Comparison of ENCODE assay signal across 18 mouse cellular contexts in the genomic region with DNA sequence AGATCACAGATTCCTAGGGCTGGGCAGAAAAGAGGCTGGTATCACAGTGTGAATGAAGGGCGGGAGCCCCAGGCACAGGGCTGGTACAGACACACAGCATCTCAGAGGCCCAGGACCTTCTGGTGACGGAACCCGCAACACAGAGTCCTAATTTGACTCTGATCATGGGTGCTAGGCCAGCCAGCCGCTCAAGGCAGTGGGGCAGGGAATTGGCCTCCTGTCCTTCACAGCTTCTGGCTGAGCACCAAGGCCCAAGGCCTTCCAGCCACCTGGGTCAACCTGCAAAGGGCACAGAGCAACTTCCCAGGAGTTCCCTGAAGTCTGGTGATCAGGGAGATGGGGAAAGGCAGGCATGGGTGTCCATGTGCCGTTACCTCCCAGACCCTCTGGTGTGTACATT. TPM values are rescaled to one million over a fixed set of nuclear protein-coding genes. Genes with fewer than 3 reads are reported as not detected.
DNase-seq lines count a peak whose midpoint lies in the region; ATAC-seq and TF ChIP-seq lines count a peak whose summit lies in the region.
"Had no signal": no experiment of that assay in that cellular context is flagged by ENCODE, and none has a peak within 500 bp of the region (broad histone marks: within the 10 kb centered on the region; RNA-seq: fewer than 3 reads in every experiment).

No protein-coding gene starts in this region.

- DNase-seq in adrenal gland, postnatal 10 days = peak; percentile 46
- no peak for DNase-seq in adrenal gland, postnatal 25 days
- no peak for DNase-seq in heart, embryonic 10.5 days (ENCODE audit: low spot score)
- no peak for DNase-seq in heart, adult 9 months (ENCODE audit: low spot score in 2 of 2)
- DNase-seq in liver, adult 2 months (ENCODE audit: extremely low read depth, low read depth, low spot score) = peak; percentile 90
- no peak for DNase-seq in limb, embryonic 10.5 days (ENCODE audit: low spot score)
- DNase-seq in gastrocnemius, postnatal 14 days = no peak
- DNase-seq: layer of hippocampus, postnatal 36 days had no signal

- peak overlapping the region; percentile 26; the same call in 1 of the 2 replicates for H3K9ac ChIP-seq in liver, adult 2 months (ENCODE audit: low read depth, low read length)
- H3K9ac ChIP-seq in liver, embryonic 12.5 days = no peak overlapping the region
- H3K9ac ChIP-seq: embryonic facial prominence, embryonic 12.5 days; forebrain, embryonic 13.5 days; heart, embryonic 13.5 days; hindbrain, embryonic 12.5 days; midbrain, embryonic 12.5 days; neural tube, embryonic 15.5 days had no signal

- WGBS in heart, embryonic 10.5 days = 82% methylated on average over 5 of the region's 5 CpGs
- 36% methylated on average over 5 of the region's 5 CpGs for WGBS in liver, adult 2 months
- WGBS in liver, embryonic 12.5 days (ENCODE audit: insufficient replicate concordance) = 87% methylated on average over 5 of the region's 5 CpGs
- 83% methylated on average over 5 of the region's 5 CpGs for WGBS in limb, embryonic 10.5 days

- TF ChIP-seq POLR2A in liver, adult 2 months (IDR thresholded peaks at IDR 0.05; ENCODE audit: extremely low read depth, insufficient read depth, low read length) = no peak

- H3K9me3 ChIP-seq in heart, embryonic 10.5 days = no peaks in the 10 kb centered on the region
- H3K9me3 ChIP-seq in liver, embryonic 12.5 days (replicated peaks) = no peaks in the 10 kb centered on the region
- no peaks in the 10 kb centered on the region for H3K9me3 ChIP-seq in limb, embryonic 10.5 days (replicated peaks)
- H3K9me3 ChIP-seq: embryonic facial prominence, embryonic 12.5 days; forebrain, embryonic 13.5 days; G1E; heart, embryonic 13.5 days; hindbrain, embryonic 12.5 days; limb, embryonic 12.5 days; midbrain, embryonic 12.5 days; neural tube, embryonic 15.5 days had no signal

- intact Hi-C loops in gastrocnemius, postnatal 14 days (cut with DNase I; ENCODE audit: low total_unique reads) = loop anchor here (2.0 kb wide), 1 partner anchor 49 kb away; no protein-coding TSS in a partner anchor

- H3K27me3 ChIP-seq in heart, embryonic 10.5 days (ENCODE audit: insufficient read depth, poor library complexity, severe bottlenecking) = peaks cover 14% of the 10 kb centered on the region
- no peaks in the 10 kb centered on the region for H3K27me3 ChIP-seq in liver, adult 2 months (ENCODE audit: control insufficient read depth, insufficient read depth, low read length)
- H3K27me3 ChIP-seq in liver, embryonic 12.5 days (replicated peaks) = peaks cover 16% of the 10 kb centered on the region
- 0 out of 2 replicates have a peak, but pooled peaks cover 11% of the 10 kb centered on the region for H3K27me3 ChIP-seq in limb, embryonic 10.5 days (ENCODE audit: low read depth, poor library complexity, severe bottlenecking)
- H3K27me3 ChIP-seq: embryonic facial prominence, embryonic 12.5 days; forebrain, embryonic 13.5 days; hindbrain, embryonic 12.5 days; limb, embryonic 12.5 days; neural tube, embryonic 15.5 days had no signal

- H3K27ac ChIP-seq in heart, embryonic 10.5 days = 0 out of 2 replicates have a peak overlapping the region, but pooled peaks have one; percentile 22
- peak overlapping the region; percentile 85 for H3K27ac ChIP-seq in liver, adult 2 months (replicated peaks; ENCODE audit: insufficient read depth, low read depth, low read length)
- no peak overlapping the region for H3K27ac ChIP-seq in liver, embryonic 12.5 days
- H3K27ac ChIP-seq in limb, embryonic 10.5 days = peak overlapping the region; percentile 61; the same call in 1 of the 2 replicates
- H3K27ac ChIP-seq: embryonic facial prominence, embryonic 12.5 days; forebrain, embryonic 13.5 days; heart, embryonic 13.5 days; hindbrain, embryonic 12.5 days; limb, embryonic 12.5 days; midbrain, embryonic 12.5 days; neural tube, embryonic 15.5 days had no signal

- peaks cover 17% of the 10 kb centered on the region for H3K36me3 ChIP-seq in heart, embryonic 10.5 days
- H3K36me3 ChIP-seq in liver, adult 2 months (ENCODE audit: control insufficient read depth, insufficient read depth, low read length) = no peaks in the 10 kb centered on the region
- H3K36me3 ChIP-seq in liver, embryonic 12.5 days = peaks cover 17% of the 10 kb centered on the region
- H3K36me3 ChIP-seq in limb, embryonic 10.5 days = peaks cover 17% of the 10 kb centered on the region

- H3K4me2 ChIP-seq in liver, embryonic 12.5 days = no peak overlapping the region
- H3K4me2 ChIP-seq: hindbrain, embryonic 12.5 days; midbrain, embryonic 12.5 days; neural tube, embryonic 15.5 days had no signal

- H3K4me1 ChIP-seq in heart, embryonic 10.5 days = peaks cover 43% of the 10 kb centered on the region
- H3K4me1 ChIP-seq in liver, adult 2 months (ENCODE audit: control insufficient read depth, insufficient read depth, low read length) = peaks cover 20% of the 10 kb centered on the region
- H3K4me1 ChIP-seq in liver, embryonic 12.5 days = peaks cover 40% of the 10 kb centered on the region
- peaks cover 40% of the 10 kb centered on the region for H3K4me1 ChIP-seq in limb, embryonic 10.5 days

- H3K4me3 ChIP-seq in heart, embryonic 10.5 days = no peak overlapping the region
- no peak overlapping the region for H3K4me3 ChIP-seq in liver, adult 2 months (ENCODE audit: insufficient read depth, low read depth, low read length)
- H3K4me3 ChIP-seq in liver, embryonic 12.5 days = no peak overlapping the region
- H3K4me3 ChIP-seq in limb, embryonic 10.5 days = no peak overlapping the region
- H3K4me3 ChIP-seq: embryonic facial prominence, embryonic 12.5 days; erythroblast, embryonic 14.5 days; forebrain, embryonic 13.5 days; heart, embryonic 13.5 days; hindbrain, embryonic 12.5 days; limb, embryonic 12.5 days; midbrain, embryonic 12.5 days; neural tube, embryonic 15.5 days had no signal

- ATAC-seq in liver, embryonic 12.5 days = no peak

- peaks cover 6% of the 10 kb centered on the region; the same call in 1 of the 2 replicates for H3K79me2 ChIP-seq in liver, adult 2 months (ENCODE audit: control insufficient read depth, insufficient read depth, low read length)

- TF ChIP-seq CTCF in liver, adult 2 months (IDR thresholded peaks at IDR 0.05; ENCODE audit: low read depth, low read length) = no peak

RNA-seq across cellular contexts. Expression of a gene that starts 2.2 kb away (rescaled TPM):
- total RNA-seq in adrenal gland, postnatal 10 days (2021) = 10 to 100 TPM; 17.6 to 19.4 TPM
- total RNA-seq in adrenal gland, postnatal 25 days (2021) = 23.1 and 24.6 TPM in 2 replicates
- 30.7 and 45.6 TPM in 2 replicates for polyA plus RNA-seq in heart, embryonic 10.5 days (2016; fragmentation: Nextera tagmentation; extraction: Ambion mirVana)
- total RNA-seq in liver, adult 2 months (2014; rRNA removed) = 12.7 and 15.5 TPM in 2 replicates
- polyA plus RNA-seq in liver, adult 2 months (2012; rRNA removed) = 24.3 and 27.3 TPM in 2 replicates
- polyA plus RNA-seq in liver, embryonic 12.5 days (2016; fragmentation: Nextera tagmentation; extraction: Ambion mirVana) = 32.7 and 33.7 TPM in 2 replicates
- polyA plus RNA-seq in limb, embryonic 10.5 days (2016; fragmentation: Nextera tagmentation; extraction: Ambion mirVana) = 51.0 and 51.8 TPM in 2 replicates
- total RNA-seq in gastrocnemius, postnatal 14 days (2021) = 10 to 100 TPM in 1 of 2 experiments, 1 to 10 TPM in 1; 7.9 to 10.0 TPM

RNA-seq across cellular contexts. Expression of a gene that starts 12.3 kb away (rescaled TPM):
- total RNA-seq in adrenal gland, postnatal 10 days (2021) = 1 to 10 TPM; 8.1 to 9.2 TPM
- 2.2 and 3.3 TPM in 2 replicates for total RNA-seq in adrenal gland, postnatal 25 days (2021)
- 2.4 and 3.6 TPM in 2 replicates for polyA plus RNA-seq in heart, embryonic 10.5 days (2016; fragmentation: Nextera tagmentation; extraction: Ambion mirVana)
- total RNA-seq in liver, adult 2 months (2014; rRNA removed) = 4.8 and 5.6 TPM in 2 replicates
- 4.2 and 5.6 TPM in 2 replicates for polyA plus RNA-seq in liver, adult 2 months (2012; rRNA removed)
- polyA plus RNA-seq in liver, embryonic 12.5 days (2016; fragmentation: Nextera tagmentation; extraction: Ambion mirVana) = 13.5 and 13.9 TPM in 2 replicates
- 0.75 and 0.85 TPM in 2 replicates for polyA plus RNA-seq in limb, embryonic 10.5 days (2016; fragmentation: Nextera tagmentation; extraction: Ambion mirVana)
- 1 to 10 TPM; 1.8 to 2.1 TPM for total RNA-seq in gastrocnemius, postnatal 14 days (2021)

Comparison
In these comparisons a context has a peak if more than half of its experiments do, and no peak if none do; other contexts are left out.
1. DNase-seq: peak in adrenal gland, postnatal 10 days (single experiment) and liver, adult 2 months (single experiment); none in adrenal gland, postnatal 25 days (single experiment), heart, embryonic 10.5 days (single experiment), heart, adult 9 months (0 of 2), limb, embryonic 10.5 days (single experiment) and gastrocnemius, postnatal 14 days (single experiment).